Mouse (Mus musculus) small intestine, adult 2 months (tissue): Measurements from ENCODE around the gene Podxl2. TPM values are rescaled to one million over a fixed set of nuclear protein-coding genes. Genes with fewer than 3 reads are reported as not detected.

Experiments used
- H3K27ac ChIP-seq: fragments of 200-500 bp; 2 replicates; pipeline ENCODE4 v1.5.1; 2012; ENCODE audit warnings: low read depth, low read length, control low read depth, inconsistent platforms; ENCODE audit not compliant: insufficient read depth
- H3K27me3 ChIP-seq: fragments of 200-500 bp; 2 replicates; pipeline ENCODE4 v1.6.1; 2012; ENCODE audit warnings: mild to moderate bottlenecking, moderate library complexity, low read length, inconsistent platforms; ENCODE audit not compliant: control insufficient read depth, insufficient read depth
- H3K36me3 ChIP-seq: fragments of 200-500 bp; 2 replicates; pipeline ENCODE4 v1.6.1; 2012; ENCODE audit warnings: mild to moderate bottlenecking, low read length, control low read depth, inconsistent platforms; ENCODE audit not compliant: control insufficient read depth, insufficient read depth
- H3K4me1 ChIP-seq: fragments of 200-500 bp; 2 replicates; pipeline ENCODE4 v1.6.1; 2012; ENCODE audit warnings: low read length, inconsistent platforms, mixed read lengths; ENCODE audit not compliant: control insufficient read depth, insufficient read depth, insufficient read length
- H3K4me3 ChIP-seq: fragments of 200-500 bp; 2 replicates; pipeline ENCODE4 v1.5.1; 2012; ENCODE audit warnings: low read depth, mild to moderate bottlenecking, control low read depth, inconsistent platforms, low read length, moderate library complexity
- CTCF ChIP-seq: fragments of 200-500 bp; IDR thresholded peaks from 2 replicates; pipeline ENCODE4 v1.5.1; 2012; ENCODE audit warnings: low read depth, mild to moderate bottlenecking, control low read depth, inconsistent platforms, low read length, moderate library complexity, mixed read lengths; ENCODE audit not compliant: insufficient replicate concordance, insufficient read length; ENCODE audit errors: extremely low read depth
- POLR2A ChIP-seq: fragments of 200-500 bp; IDR thresholded peaks from 2 replicates; pipeline ENCODE4 v1.6.1; 2012; ENCODE audit warnings: low read depth, mild to moderate bottlenecking, control low read depth, inconsistent platforms, low read length, moderate library complexity
- WGBS: fragments of 180-500 bp; shearing (Covaris S2); methylation state at CpG from one replicate; pipeline ENCODE4 v1.1.7; 2018; 5-methylcytosine and 5-hydroxymethylcytosine counted together
- polyA plus RNA-seq: library from polyadenylated mRNA; depleted of rRNA; stranded (reverse); fragments of >200 nt; gene quantifications from 2 replicates; pipeline ENCODE4 v1.2.3, GENCODE M21; 2012

Gene Podxl2
- polyA plus RNA-seq, 1 experiment = 22.1 TPM

DNA sequence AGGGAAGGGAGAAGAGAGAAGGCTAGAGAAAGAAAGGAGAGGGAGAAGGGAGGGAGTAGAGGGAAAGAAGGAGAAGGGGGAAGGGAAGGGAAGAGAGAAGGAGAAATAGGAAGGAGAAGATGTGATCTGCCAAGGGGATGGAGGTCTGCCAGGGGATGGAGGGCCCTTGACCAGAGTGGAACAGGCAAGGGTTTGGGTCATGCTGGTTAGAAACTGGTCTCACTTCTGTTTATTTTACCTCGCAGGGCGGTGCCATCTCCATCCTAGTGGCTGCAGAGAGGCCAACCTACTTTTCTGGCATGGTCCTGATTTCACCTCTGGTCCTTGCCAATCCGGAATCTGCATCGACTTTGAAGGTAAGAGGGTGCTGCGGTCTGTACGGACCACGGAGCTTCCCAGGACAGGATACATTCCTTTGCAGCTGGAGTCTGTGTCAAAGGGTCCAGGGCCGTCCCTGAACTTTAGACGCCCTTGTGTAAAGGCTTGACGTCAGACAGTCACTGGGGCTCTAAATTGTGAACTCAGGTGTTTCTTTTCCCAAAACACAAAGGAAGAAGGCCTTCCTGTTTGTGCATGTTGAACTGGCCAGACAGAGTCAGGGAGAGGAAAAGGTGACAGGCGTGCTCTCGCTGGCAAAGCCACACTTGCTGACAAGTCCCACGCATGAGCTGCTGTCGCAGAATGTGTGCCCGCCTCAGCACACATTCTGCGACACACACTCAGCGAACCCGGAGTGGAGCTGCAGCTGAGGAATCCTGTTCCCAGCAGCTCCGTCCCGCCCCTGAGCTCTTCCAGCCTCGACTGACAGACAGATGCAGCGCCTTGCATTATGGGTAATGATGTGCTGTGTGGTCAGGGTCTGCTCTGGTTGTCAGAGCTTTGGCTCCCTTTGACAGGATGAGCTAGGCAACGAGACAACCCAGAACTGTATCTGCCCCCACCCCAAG is 65.5 kb downstream of the Podxl2 start:
- H3K4me3 ChIP-seq = no peak overlapping the region
- TF ChIP-seq CTCF (no peak), POLR2A (no peak)
- H3K36me3 ChIP-seq = no peaks in the 10 kb centered on the region
- no peaks in the 10 kb centered on the region for H3K27me3 ChIP-seq
- H3K27ac ChIP-seq = no peak overlapping the region
- no peaks in the 10 kb centered on the region; the same call in 1 of the 2 replicates for H3K4me1 ChIP-seq
- 71% methylated on average over 23 of the region's 23 CpGs for WGBS

DNA sequence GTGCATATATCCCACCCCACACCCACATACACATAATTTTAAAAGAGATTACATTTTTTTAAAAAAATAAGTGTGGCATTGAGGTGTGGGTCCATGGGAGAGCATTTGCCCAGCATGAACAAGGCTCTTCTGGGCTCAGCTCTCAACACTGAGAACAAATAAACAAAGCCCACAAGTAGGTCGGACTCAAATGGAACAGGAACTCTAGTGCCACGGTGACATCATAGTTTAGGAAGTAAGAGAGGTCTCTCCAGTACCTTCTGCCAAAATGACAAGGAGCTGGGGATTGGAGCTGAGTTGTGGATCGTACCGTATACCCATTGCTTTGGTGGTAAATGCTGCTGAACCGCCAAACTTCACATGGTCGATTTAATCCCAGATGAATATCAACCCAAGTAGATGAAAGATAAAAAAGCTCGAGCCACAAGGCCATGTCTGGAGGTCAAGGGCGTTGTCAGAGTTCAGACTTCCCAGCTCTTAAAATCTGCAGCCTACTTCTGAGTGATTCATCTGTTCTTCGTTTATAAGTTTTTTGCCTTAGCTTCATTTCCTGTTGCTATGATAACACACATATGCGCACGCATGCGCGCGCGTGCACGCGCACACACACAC is 69.8 kb downstream of the Podxl2 start:
- no peaks in the 10 kb centered on the region for H3K36me3 ChIP-seq
- H3K4me1 ChIP-seq = no peaks in the 10 kb centered on the region
- H3K27ac ChIP-seq = no peak overlapping the region
- no peak overlapping the region for H3K4me3 ChIP-seq
- TF ChIP-seq POLR2A (no peak), CTCF (no peak)
- no peaks in the 10 kb centered on the region for H3K27me3 ChIP-seq
- WGBS = 80% methylated on average over 17 of the region's 17 CpGs

DNA sequence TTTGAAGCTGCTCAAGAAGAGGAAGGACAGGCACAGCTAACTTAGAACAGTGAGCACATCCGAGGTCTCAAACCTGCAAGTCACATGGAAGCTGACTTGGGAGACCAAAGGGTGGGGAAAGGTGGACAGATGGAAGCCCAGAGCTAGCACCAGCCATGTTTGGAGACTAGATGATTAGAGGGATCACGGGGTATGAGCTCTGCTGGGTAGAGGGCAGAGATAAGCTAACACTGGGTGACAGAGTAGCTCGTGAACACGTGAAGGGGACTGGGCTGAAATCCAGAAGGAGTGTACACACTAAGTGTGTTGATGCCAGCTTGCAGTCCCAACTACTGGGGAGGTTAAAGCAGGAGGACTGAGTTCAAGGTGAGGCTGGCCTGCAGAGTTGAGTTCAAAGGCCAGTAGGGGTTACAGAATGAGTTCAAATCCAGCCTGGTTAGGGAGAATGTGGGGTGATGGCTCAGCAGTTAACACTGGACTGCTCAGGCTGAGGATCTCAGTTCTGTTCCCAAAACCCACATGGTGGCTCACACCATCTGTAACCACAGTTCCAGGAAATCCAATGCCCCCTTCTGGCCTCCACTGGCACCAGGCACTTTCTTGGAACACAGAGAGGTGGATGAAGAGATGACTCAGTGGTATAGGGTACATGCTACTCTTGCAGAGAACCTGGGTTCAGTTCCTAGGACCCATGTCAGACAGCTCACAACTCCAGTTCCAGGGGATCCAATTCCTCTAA is 70.7 kb downstream of the Podxl2 start:
- 40% methylated on average over 4 of the region's 4 CpGs for WGBS
- TF ChIP-seq POLR2A = no peak
- TF ChIP-seq CTCF = no peak
- Histone ChIP-seq H3K36me3 (no peaks in the 10 kb centered on the region), H3K4me3 (no peak overlapping the region), H3K4me1 (no peaks in the 10 kb centered on the region), H3K27me3 (no peaks in the 10 kb centered on the region), H3K27ac (no peak overlapping the region)

DNA sequence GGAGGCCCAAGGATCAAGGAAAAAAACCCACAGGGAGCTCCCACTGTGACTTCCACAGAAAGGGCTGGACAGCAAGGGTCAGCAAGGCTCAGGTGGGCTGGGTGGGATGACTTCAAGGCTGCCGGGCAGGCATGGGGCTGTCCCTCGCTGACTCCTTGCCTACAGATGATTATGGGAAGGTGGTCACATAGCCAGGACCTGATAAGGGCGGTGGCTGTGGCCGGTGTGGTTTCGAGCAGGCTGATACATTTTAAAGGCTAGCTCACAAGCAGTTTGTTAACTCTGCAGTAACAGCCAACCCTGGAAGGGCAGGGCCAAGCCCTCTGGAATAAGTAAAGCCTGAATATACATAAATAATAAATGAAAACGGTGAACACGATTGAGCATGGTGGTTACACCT is 71.8 kb downstream of the Podxl2 start:
- 83% methylated on average over 7 of the region's 7 CpGs for WGBS
- no peak overlapping the region for H3K27ac ChIP-seq
- no peaks in the 10 kb centered on the region for H3K27me3 ChIP-seq
- no peak for TF ChIP-seq CTCF
- no peak for TF ChIP-seq POLR2A
- H3K36me3 ChIP-seq = no peaks in the 10 kb centered on the region
- H3K4me3 ChIP-seq = no peak overlapping the region
- H3K4me1 ChIP-seq = no peaks in the 10 kb centered on the region

DNA sequence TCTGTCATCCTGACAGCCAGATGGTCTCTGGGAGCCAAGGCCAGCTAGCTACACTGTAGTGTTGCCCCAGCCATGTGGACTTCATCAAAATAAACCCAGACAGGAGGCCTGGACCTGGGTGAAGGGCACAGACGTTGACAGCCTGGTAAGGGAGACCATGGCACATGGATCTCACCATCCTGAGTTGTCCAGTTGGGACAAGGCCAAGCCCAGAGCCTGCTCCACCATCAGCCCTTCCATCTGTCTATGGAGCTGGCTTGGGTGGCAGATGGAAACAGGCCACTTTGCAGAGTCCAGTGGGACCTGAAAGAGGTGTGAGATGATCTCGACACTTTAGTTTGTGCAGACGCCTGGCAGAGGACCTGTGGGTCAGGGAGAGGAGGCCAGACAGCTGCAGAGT is 74.1 kb downstream of the Podxl2 start:
- H3K27me3 ChIP-seq = no peaks in the 10 kb centered on the region
- 62% methylated on average over 3 of the region's 3 CpGs for WGBS
- no peak for TF ChIP-seq CTCF
- no peak for TF ChIP-seq POLR2A

DNA sequence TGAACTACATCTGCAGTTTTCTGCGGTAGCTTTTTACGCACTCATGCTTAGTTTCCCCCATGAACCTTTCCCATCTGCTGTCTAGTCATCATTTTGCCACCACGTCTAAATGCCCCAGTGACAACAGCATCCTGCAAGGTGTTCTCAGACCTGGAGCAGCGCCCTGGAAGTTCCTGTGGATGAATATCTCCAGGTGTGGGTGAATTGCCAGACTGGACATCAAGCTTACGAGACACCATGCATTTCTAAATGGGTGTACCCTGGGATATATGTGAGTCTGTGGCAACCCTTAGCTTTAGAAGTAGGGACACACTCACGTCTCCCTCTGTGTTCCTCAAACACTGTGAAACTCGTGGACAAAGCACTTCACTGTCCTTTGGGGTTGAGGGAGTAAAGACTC is 74.7 kb downstream of the Podxl2 start:
- H3K27me3 ChIP-seq = no peaks in the 10 kb centered on the region
- no peaks in the 10 kb centered on the region for H3K4me1 ChIP-seq
- H3K4me3 ChIP-seq = no peak overlapping the region
- H3K36me3 ChIP-seq = no peaks in the 10 kb centered on the region
- no peak overlapping the region for H3K27ac ChIP-seq
- 78% methylated on average over 7 of the region's 7 CpGs for WGBS
- TF ChIP-seq POLR2A = no peak
- TF ChIP-seq CTCF = no peak

More for the DNA sequence above, 74.1 kb downstream of the Podxl2 start:
- no peaks in the 10 kb centered on the region for H3K36me3 ChIP-seq
- H3K27ac ChIP-seq = no peak overlapping the region
- H3K4me3 ChIP-seq = no peak overlapping the region
- H3K4me1 ChIP-seq = no peaks in the 10 kb centered on the region

DNA sequence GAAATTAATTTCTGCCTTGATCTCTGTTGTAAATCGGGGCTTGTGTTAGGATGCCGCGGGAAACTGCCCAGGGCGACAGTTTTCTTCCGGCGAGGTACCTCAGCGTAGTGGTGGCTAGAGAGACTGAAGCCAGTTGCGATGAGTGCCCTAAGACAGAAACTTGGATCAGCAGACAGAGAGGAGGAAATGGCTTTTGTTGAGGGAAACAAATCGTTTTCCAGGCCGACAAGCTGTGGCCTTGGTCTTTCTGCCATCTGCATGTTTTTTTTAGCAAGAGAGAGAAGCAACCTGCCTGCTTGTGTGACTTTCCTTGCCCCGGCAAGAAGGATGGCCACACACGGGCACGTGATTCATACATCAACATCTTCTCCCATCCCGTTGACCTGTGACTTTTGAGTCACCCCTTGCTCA is 80.3 kb downstream of the Podxl2 start:
- TF ChIP-seq POLR2A = no peak
- TF ChIP-seq CTCF = no peak
- Histone ChIP-seq H3K4me1 (0 out of 2 replicates have a peak, but pooled peaks cover 2% of the 10 kb centered on the region), H3K27me3 (no peaks in the 10 kb centered on the region), H3K4me3 (no peak overlapping the region), H3K36me3 (no peaks in the 10 kb centered on the region), H3K27ac (no peak overlapping the region)
- WGBS = 79% methylated on average over 14 of the region's 14 CpGs
